Mouse (Mus musculus): Measurements from ENCODE around the gene Prkg1. TPM values are rescaled to one million over a fixed set of nuclear protein-coding genes. Genes with fewer than 3 reads are reported as not detected.
A peak's percentile ranks its signal among the peaks of the same experiment; 100 is the strongest.
"Not testable (repeated sequence)": the region's sequence is repeated elsewhere in the genome, so short reads cannot be mapped to it uniquely, and the experiment has no call there.

Prkg1 gene
- total RNA-seq, 2 experiments from 2014 or later, result 18.8 to 19.1 TPM

DNA sequence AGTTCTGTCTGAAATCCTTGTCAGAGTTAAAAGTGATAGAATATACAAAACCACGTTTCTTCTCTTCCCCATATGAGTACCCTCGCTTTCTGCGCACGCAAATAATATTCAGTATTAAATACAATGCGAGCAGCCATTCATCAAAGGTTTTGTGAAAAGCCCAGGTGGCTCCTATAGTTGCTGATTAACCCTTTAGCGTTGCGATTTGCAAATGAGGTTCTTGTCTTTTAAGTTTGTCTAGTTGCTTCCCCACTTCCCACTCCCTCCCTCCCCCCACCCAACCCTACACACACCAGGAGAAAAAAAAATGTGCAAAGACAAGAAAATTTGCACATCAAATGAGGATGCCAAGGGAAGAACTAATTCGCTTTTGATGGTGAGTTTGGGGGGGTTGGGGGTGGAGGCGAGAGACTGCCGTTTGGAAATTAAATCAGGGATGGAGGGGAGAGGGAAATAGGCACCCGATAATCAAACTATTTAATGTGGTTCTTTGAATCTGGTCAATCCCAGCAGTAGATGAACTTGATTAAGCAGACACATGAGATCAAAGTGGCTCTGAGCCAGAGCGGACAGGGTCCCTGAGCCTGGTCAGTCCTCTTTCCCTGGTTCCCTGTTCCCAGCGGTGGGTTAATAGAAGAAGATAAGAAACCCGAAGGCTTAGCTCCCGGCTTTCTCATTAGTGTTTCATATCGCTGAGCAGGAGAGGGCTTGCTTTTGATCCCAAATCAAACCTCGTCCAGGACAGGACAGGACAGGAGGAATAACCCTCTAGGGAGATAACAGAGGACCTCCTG lies 1214.8 kb downstream of the Prkg1 start:
- intact Hi-C loops (cut with DNase I), result loop anchor here (10.0 kb wide), 1 partner anchor 125 kb away; no protein-coding TSS in a partner anchor
- DNase-seq, result no peak

DNA sequence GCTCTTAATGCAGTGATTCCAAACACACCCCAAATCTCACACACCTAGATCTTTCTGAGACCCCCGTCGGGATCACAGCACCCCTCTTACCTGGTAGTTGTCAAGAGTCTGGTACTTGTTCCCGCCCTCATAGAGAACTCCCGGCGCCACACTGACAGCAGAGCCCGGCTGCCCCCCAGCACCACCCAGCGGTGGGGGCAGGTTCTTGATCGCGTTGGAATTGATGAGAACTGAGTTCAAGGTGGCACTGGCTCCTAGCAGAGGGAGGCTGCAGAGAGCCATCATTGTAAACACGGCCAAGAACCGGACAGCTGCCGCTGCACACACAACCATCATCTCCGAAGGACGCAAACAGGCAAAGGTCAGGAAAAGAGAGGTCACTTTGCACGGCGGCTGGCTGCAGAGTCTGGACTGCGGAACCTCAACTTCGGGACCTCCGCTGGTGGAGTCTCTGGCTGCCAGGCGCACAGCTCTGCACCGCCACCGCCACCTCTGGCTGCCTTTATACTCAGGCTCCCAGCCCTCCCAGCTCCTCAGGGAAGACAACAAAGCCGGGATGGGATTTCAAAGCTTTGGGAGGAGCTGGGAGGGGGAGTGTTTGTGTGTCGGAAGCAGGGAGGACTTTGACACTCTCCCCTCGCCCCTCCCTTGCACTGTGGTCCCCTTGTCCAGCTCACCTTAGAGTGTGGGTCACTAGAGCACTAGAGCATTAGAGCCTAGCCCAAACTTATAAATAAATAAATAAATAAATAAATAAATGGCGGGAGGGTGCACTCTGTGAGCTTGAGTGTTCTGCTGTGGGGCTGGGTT lies 1215.6 kb downstream of the Prkg1 start, which contains the start of gene Dkk1:
Gene Dkk1 (minus strand): TSS at position 622 of the 810 bp plus-strand sequence.
- intact Hi-C loops (cut with DNase I), result no loop called here
- DNase-seq, result peak in 1 of 2 experiments; percentile 9

DNA sequence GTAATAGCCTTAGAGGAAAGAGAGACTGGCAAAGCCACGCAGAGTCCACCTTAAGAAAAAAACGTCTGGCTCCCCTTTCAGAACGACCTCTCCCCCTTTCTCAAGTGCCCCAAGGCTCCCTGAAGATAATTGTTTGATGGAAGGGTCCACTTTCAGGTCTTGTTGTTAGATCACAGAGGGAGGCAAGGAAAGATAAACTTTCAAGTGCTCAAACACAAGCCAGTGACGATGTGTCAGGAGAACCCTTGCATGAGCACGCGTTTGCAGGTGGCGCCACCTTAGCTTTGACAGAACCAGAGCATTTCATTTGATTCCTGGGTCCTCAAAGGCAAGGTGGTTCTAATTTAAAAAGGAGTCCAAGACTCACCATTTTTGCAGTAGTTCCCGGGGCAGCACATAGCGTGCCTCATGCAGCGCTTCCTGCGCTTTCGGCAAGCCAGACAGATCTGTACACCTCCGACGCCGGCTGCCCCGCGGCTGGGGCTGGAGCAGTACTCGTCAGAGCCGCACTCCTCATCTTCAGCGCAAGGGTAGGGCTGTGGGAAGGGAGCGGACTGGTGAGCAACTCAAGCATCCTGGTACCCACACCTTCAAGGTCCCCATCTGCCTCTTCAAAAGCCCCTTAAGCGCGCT lies 1216.3 kb downstream of the Prkg1 start:
- no peak for DNase-seq
- intact Hi-C loops (cut with DNase I), result no loop called here

DNA sequence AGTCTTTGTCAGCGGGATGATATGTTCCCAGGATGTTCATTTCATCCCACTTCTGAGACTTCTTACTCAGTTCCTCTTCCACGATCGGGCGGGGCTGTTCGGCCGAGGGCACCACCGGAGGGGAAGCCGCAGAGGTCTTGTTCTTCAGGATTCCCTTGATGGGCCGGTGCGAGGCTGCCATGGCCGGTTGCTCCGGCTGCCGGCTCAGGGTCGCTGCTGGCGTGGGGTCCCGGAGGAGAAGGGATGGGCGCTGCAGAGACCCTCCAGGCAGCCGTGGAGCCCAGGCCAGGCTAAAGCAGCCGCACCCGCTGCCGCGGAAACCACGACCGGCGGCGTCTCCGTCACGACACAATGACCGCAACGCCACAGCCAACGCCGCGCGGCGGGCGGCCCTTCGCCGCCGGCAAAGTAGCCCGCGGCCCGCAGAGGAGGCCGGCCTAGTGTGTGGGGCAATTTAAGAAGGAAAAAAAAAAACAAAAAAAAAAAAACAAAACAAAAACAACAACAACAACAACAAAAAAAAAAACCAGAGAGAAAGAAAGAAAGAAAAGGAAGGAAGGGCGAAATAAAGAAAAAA lies 1225.4 kb downstream of the Prkg1 start:
- intact Hi-C loops (cut with DNase I), result not testable (repeated sequence)
- peak in 1 of 2 experiments; percentile 4 for DNase-seq

DNA sequence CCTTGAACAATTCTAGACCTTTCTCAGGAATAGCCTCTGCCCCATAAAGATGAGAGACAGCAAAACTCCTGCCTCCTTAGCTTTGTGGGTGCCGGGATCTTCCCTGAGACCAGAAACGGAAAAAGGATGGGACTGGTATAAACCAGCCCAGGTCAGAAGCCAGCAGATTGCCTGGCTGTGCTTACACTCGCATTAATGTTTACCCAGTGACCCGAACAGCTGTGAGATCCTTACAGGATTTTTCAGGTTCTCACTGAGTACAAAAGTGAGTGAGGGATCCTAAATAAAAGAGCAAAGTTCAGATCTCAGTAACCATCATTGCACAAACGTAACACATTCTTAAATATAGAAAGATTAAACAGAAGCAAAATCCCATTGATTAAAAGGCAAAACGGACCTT lies 1248.1 kb downstream of the Prkg1 start:
- DNase-seq, result no peak
- intact Hi-C loops (cut with DNase I), result no loop called here

Other genes starting within 250 kb of the Prkg1 start
- gene A1cf, start 103.7 kb upstream of the Prkg1 start, total RNA-seq (2021), result not detected

All from heart, postnatal 14 days (tissue).